ENCODE assay signal across 16 mouse cellular contexts in the genomic region with DNA sequence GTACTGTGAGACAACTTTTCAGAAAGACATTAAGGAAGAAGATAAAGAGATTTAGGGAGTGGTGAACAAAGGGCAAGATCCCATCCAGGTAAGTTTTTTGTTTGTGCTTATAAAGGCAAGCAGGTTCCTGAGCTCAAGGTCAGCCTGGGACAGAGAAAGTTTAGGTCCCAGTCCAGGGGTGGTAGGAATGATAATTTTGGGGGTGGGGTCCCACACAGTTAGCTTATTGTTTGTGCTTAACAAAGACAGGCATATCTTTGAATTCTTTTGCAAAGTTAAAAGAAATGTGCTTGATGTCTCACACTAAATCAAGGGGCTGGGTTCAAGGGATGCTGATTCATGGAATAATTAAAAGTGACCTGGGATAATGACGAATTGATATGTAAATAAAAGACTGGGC.
"Had no signal": no experiment of that assay in that cellular context is flagged by ENCODE, and none has a peak within 500 bp of the region (broad histone marks: within the 10 kb centered on the region; RNA-seq: fewer than 3 reads in every experiment).

No protein-coding gene starts in this region.

- H3K27me3 ChIP-seq: neural tube, embryonic 13.5 days; neural tube, embryonic 15.5 days; stomach, embryonic 15.5 days had no signal

- H3K27ac ChIP-seq: neural tube, embryonic 13.5 days; neural tube, embryonic 15.5 days; stomach, embryonic 15.5 days; stomach, postnatal 0 days had no signal

- H3K9me3 ChIP-seq: neural tube, embryonic 13.5 days; neural tube, embryonic 15.5 days; stomach, embryonic 15.5 days had no signal

- H3K9ac ChIP-seq: neural tube, embryonic 13.5 days; neural tube, embryonic 15.5 days; stomach, embryonic 15.5 days had no signal

- H3K36me3 ChIP-seq: neural tube, embryonic 13.5 days; neural tube, embryonic 15.5 days; stomach, embryonic 15.5 days had no signal

- H3K4me3 ChIP-seq: neural tube, embryonic 13.5 days; neural tube, embryonic 15.5 days; stomach, embryonic 15.5 days had no signal

- H3K4me1 ChIP-seq: neural tube, embryonic 15.5 days; stomach, embryonic 15.5 days had no signal

- H3K4me2 ChIP-seq: neural tube, embryonic 13.5 days; neural tube, embryonic 15.5 days; stomach, embryonic 15.5 days had no signal

- DNase-seq: retina, postnatal 1 day; right cerebral cortex, adult 18-20 months; right cerebral cortex, postnatal 14 days; right cerebral cortex, postnatal 25 days; right cerebral cortex, postnatal 4 days; spleen, adult 18-20 months; thymus, adult 18-20 months; thymus, adult 2 months; thymus, postnatal 14 days; thymus, postnatal 25 days; thymus, postnatal 36 days; thymus, postnatal 4 days had no signal
